Comparison of ENCODE assay signal across 22 mouse cellular contexts in genomic region chr6:118713286-118713685, GRCm38 (mm10).
DNase-seq lines count a peak whose midpoint lies in the region; ATAC-seq and TF ChIP-seq lines count a peak whose summit lies in the region.
"Had no signal": no experiment of that assay in that cellular context is flagged by ENCODE, and none has a peak within 500 bp of the region (broad histone marks: within the 10 kb centered on the region; RNA-seq: fewer than 3 reads in every experiment).

No protein-coding gene starts in this region.

- DNase-seq in left cerebral cortex, postnatal 4 days, result peak; percentile 43
- DNase-seq in left cerebral cortex, adult 9 months (ENCODE audit: low spot score in 2 of 2), result no peak
- peak; percentile 76 to 83 for DNase-seq in cerebellum, adult 18-20 months
- DNase-seq in cerebellum, adult 9-11 months, result peak; percentile 88
- peak; percentile 74 to 78 for DNase-seq in cerebellum, postnatal 36 days
- DNase-seq in liver, postnatal 0 days, result no peak
- no peak for DNase-seq in ovary, postnatal 10 days (ENCODE audit: low spot score)
- DNase-seq in heart, postnatal 25 days (ENCODE audit: low spot score), result no peak
- DNase-seq: adrenal gland, adult 8-10 months; gastrocnemius, postnatal 10 days; heart, adult 2 months; heart, postnatal 14 days; kidney, adult 9 months had no signal

- no peaks in the 10 kb centered on the region for H3K4me1 ChIP-seq in liver, postnatal 0 days (ENCODE audit: insufficient read depth)
- H3K4me1 ChIP-seq: embryonic facial prominence, embryonic 13.5 days; forebrain, embryonic 12.5 days had no signal

- no peak overlapping the region for H3K4me3 ChIP-seq in liver, postnatal 0 days (ENCODE audit: low read depth, low read length)
- H3K4me3 ChIP-seq: embryonic facial prominence, embryonic 13.5 days; forebrain, embryonic 12.5 days; heart, adult 2 months; heart, embryonic 15.5 days; hindbrain, embryonic 10.5 days had no signal

- ATAC-seq in liver, postnatal 0 days, result no peak
- ATAC-seq: forebrain, embryonic 16.5 days; intestine, postnatal 0 days had no signal

- 85% methylated on average over 5 of the region's 5 CpGs for WGBS in liver, postnatal 0 days (ENCODE audit: insufficient replicate concordance)

- no peak for TF ChIP-seq EP300 in liver, postnatal 0 days (IDR thresholded peaks at IDR 0.05; ENCODE audit: low read depth)

- H3K9me3 ChIP-seq in liver, postnatal 0 days (ENCODE audit: low read length), result no peaks in the 10 kb centered on the region
- H3K9me3 ChIP-seq: embryonic facial prominence, embryonic 13.5 days; forebrain, embryonic 12.5 days; heart, embryonic 15.5 days; hindbrain, embryonic 10.5 days had no signal

- TF ChIP-seq CTCF in liver, postnatal 0 days (IDR thresholded peaks at IDR 0.05; ENCODE audit: low read depth), result no peak

- no peaks in the 10 kb centered on the region for H3K27me3 ChIP-seq in liver, postnatal 0 days (ENCODE audit: insufficient read depth, low read length)
- H3K27me3 ChIP-seq: embryonic facial prominence, embryonic 13.5 days; forebrain, embryonic 12.5 days; heart, embryonic 15.5 days had no signal

- H3K9ac ChIP-seq in liver, postnatal 0 days (replicated peaks), result no peak overlapping the region
- H3K9ac ChIP-seq: embryonic facial prominence, embryonic 13.5 days; forebrain, embryonic 12.5 days; heart, embryonic 15.5 days; hindbrain, embryonic 14.5 days had no signal

- H3K36me3 ChIP-seq in liver, postnatal 0 days (replicated peaks; ENCODE audit: insufficient read depth, low read length), result no peaks in the 10 kb centered on the region
- H3K36me3 ChIP-seq: forebrain, embryonic 12.5 days; G1E; hindbrain, embryonic 10.5 days had no signal

- intact Hi-C loops in left cerebral cortex, postnatal 4 days (cut with DNase I), result no loop called here
- intact Hi-C loops in heart, postnatal 25 days (cut with DNase I), result no loop called here

- H3K27ac ChIP-seq in liver, postnatal 0 days (ENCODE audit: low read depth), result no peak overlapping the region
- H3K27ac ChIP-seq: embryonic facial prominence, embryonic 13.5 days; forebrain, embryonic 12.5 days; heart, adult 2 months; heart, embryonic 15.5 days; hindbrain, embryonic 10.5 days; hindbrain, embryonic 14.5 days had no signal

- H3K4me2 ChIP-seq in liver, postnatal 0 days (ENCODE audit: low read depth, low read length), result no peak overlapping the region
- H3K4me2 ChIP-seq: embryonic facial prominence, embryonic 13.5 days; forebrain, embryonic 12.5 days; heart, embryonic 11.5 days; heart, embryonic 15.5 days; hindbrain, embryonic 14.5 days had no signal

Comparison
In these comparisons a context has a peak if more than half of its experiments do, and no peak if none do; other contexts are left out.
1. DNase-seq: peak in left cerebral cortex, postnatal 4 days (single experiment), cerebellum, adult 18-20 months (2 of 2), cerebellum, adult 9-11 months (single experiment) and cerebellum, postnatal 36 days (2 of 2); none in left cerebral cortex, adult 9 months (0 of 2), liver, postnatal 0 days (single experiment), ovary, postnatal 10 days (single experiment) and heart, postnatal 25 days (single experiment).